14 mouse cellular contexts compared by ENCODE assay signal in genomic region chr5:149585231-149585630, GRCm38 (mm10). TPM values are rescaled to one million over a fixed set of nuclear protein-coding genes. Genes with fewer than 3 reads are reported as not detected.
DNase-seq lines count a peak whose midpoint lies in the region; ATAC-seq and TF ChIP-seq lines count a peak whose summit lies in the region.
"Had no signal": no experiment of that assay in that cellular context is flagged by ENCODE, and none has a peak within 500 bp of the region (broad histone marks: within the 10 kb centered on the region; RNA-seq: fewer than 3 reads in every experiment).

No protein-coding gene starts in this region.

- H3K9me3 ChIP-seq in intestine, embryonic 15.5 days = no peaks in the 10 kb centered on the region
- no peaks in the 10 kb centered on the region for H3K9me3 ChIP-seq in intestine, postnatal 0 days (ENCODE audit: control insufficient read depth)
- H3K9me3 ChIP-seq in intestine, embryonic 16.5 days (ENCODE audit: control insufficient read depth, low read length) = no peaks in the 10 kb centered on the region
- H3K9me3 ChIP-seq: G1E had no signal

- no peak for DNase-seq in lung, postnatal 36 days
- DNase-seq: B cell, adult 2 months; cerebellum, adult 11 months; cerebellum, adult 11-12 months; cerebellum, adult 18-20 months had no signal

- no peak overlapping the region for H3K4me2 ChIP-seq in intestine, embryonic 15.5 days (replicated peaks)
- no peak overlapping the region for H3K4me2 ChIP-seq in intestine, postnatal 0 days (replicated peaks; ENCODE audit: low read depth)
- no peak overlapping the region for H3K4me2 ChIP-seq in intestine, embryonic 16.5 days (ENCODE audit: low read depth, low read length)

- H3K4me1 ChIP-seq in intestine, embryonic 15.5 days (replicated peaks) = 0 out of 2 replicates have a peak, but pooled peaks cover 8% of the 10 kb centered on the region
- 0 out of 2 replicates have a peak, but pooled peaks cover 4% of the 10 kb centered on the region for H3K4me1 ChIP-seq in intestine, postnatal 0 days (replicated peaks; ENCODE audit: control insufficient read depth, insufficient read depth, low read length)
- peaks cover 6% of the 10 kb centered on the region; the same call in 1 of the 2 replicates for H3K4me1 ChIP-seq in intestine, embryonic 16.5 days (ENCODE audit: control insufficient read depth, insufficient read depth, low read length)

- peak; percentile 61 for ATAC-seq in intestine, embryonic 15.5 days
- ATAC-seq in intestine, postnatal 0 days = no peak
- ATAC-seq in intestine, embryonic 16.5 days = peak; percentile 73
- ATAC-seq: Patski had no signal

- H3K27ac ChIP-seq in intestine, embryonic 15.5 days = no peak overlapping the region
- H3K27ac ChIP-seq in intestine, postnatal 0 days (ENCODE audit: low read depth, low read length) = no peak overlapping the region
- H3K27ac ChIP-seq in intestine, embryonic 16.5 days (ENCODE audit: low read length) = no peak overlapping the region

- TF ChIP-seq CTCF in intestine, postnatal 0 days (IDR thresholded peaks at IDR 0.05; ENCODE audit: low read depth) = no peak

- no peak overlapping the region for H3K4me3 ChIP-seq in intestine, embryonic 15.5 days (replicated peaks)
- H3K4me3 ChIP-seq in intestine, postnatal 0 days (ENCODE audit: low read depth, low read length) = no peak overlapping the region
- H3K4me3 ChIP-seq in intestine, embryonic 16.5 days (ENCODE audit: low read length) = no peak overlapping the region

- H3K36me3 ChIP-seq in intestine, embryonic 15.5 days = no peaks in the 10 kb centered on the region
- no peaks in the 10 kb centered on the region for H3K36me3 ChIP-seq in intestine, postnatal 0 days (ENCODE audit: control insufficient read depth, insufficient read depth)
- H3K36me3 ChIP-seq in intestine, embryonic 16.5 days (ENCODE audit: control insufficient read depth, insufficient read depth, low read length) = no peaks in the 10 kb centered on the region
- H3K36me3 ChIP-seq: G1E had no signal

- H3K9ac ChIP-seq in intestine, embryonic 15.5 days = no peak overlapping the region
- no peak overlapping the region for H3K9ac ChIP-seq in intestine, postnatal 0 days (ENCODE audit: low read depth, low read length)
- H3K9ac ChIP-seq in intestine, embryonic 16.5 days (ENCODE audit: low read depth, low read length) = no peak overlapping the region

- no peaks in the 10 kb centered on the region for H3K27me3 ChIP-seq in intestine, embryonic 15.5 days (replicated peaks)
- H3K27me3 ChIP-seq in intestine, postnatal 0 days (replicated peaks; ENCODE audit: control insufficient read depth, insufficient read depth, low read length) = no peaks in the 10 kb centered on the region
- no peaks in the 10 kb centered on the region for H3K27me3 ChIP-seq in intestine, embryonic 16.5 days (replicated peaks; ENCODE audit: control insufficient read depth, insufficient read depth, low read length)
- H3K27me3 ChIP-seq: CH12.LX, Patski had no signal

- 62% methylated on average over 1 of the region's 1 CpGs for WGBS in intestine, embryonic 15.5 days
- WGBS in intestine, postnatal 0 days = 77% methylated on average over 1 of the region's 1 CpGs
- WGBS in intestine, embryonic 16.5 days = 68% methylated on average over 1 of the region's 1 CpGs

RNA-seq across cellular contexts. Expression of gene Hsph1, which starts 50.9 kb away (rescaled TPM):
- 54.8 and 56.8 TPM in 2 replicates for polyA plus RNA-seq in intestine, embryonic 15.5 days (2015; fragmentation: Nextera tagmentation; extraction: Ambion mirVana)
- polyA plus RNA-seq in intestine, postnatal 0 days (2015; fragmentation: Nextera tagmentation; extraction: Ambion mirVana) = 9.0 and 10.0 TPM in 2 replicates
- 47.7 and 47.9 TPM in 2 replicates for polyA plus RNA-seq in intestine, embryonic 16.5 days (2015; fragmentation: Nextera tagmentation; extraction: Ambion mirVana)

RNA-seq across cellular contexts. Expression of gene Wdr95, which starts 56.8 kb away (rescaled TPM):
- not detected in 2 replicates for polyA plus RNA-seq in intestine, embryonic 15.5 days (2015; fragmentation: Nextera tagmentation; extraction: Ambion mirVana)
- not detected in 2 replicates for polyA plus RNA-seq in intestine, postnatal 0 days (2015; fragmentation: Nextera tagmentation; extraction: Ambion mirVana)
- polyA plus RNA-seq in intestine, embryonic 16.5 days (2015; fragmentation: Nextera tagmentation; extraction: Ambion mirVana) = not detected in 2 replicates
- polyA plus RNA-seq: activated CD4-positive, CD25-positive, alpha-beta regulatory T cell, adult 4 months; adrenal gland, adult 2 months; CD4-positive, CD25-positive, alpha-beta regulatory T cell, adult 4 months; G1E had no signal
